Mouse (Mus musculus): ENCODE results near the gene Mgll. TPM values are rescaled to one million over a fixed set of nuclear protein-coding genes. Genes with fewer than 3 reads are reported as not detected.

Gene Mgll
- polyA plus RNA-seq, 1 experiment: 0.40 TPM

- no peak for TF ChIP-seq GATA1 (IDR thresholded peaks at IDR 0.05; ENCODE audit: low read length)
Observed at GRCm38 (mm10) chr6:88770981-88771380, 46.8 kb downstream of the Mgll start.

GRCm38 (mm10) chr6:88772041-88772440, 47.8 kb downstream of the Mgll start:
- TF ChIP-seq GATA1 (IDR thresholded peaks at IDR 0.05; ENCODE audit: low read length): no peak

GRCm38 (mm10) chr6:88774055-88774454, 49.8 kb downstream of the Mgll start:
- no peak for TF ChIP-seq GATA1 (IDR thresholded peaks at IDR 0.05; ENCODE audit: low read length)

GRCm38 (mm10) chr6:88775267-88775666, 51.1 kb downstream of the Mgll start:
- TF ChIP-seq GATA1 (IDR thresholded peaks at IDR 0.05; ENCODE audit: low read length): no peak

- no peak for TF ChIP-seq GATA1 (IDR thresholded peaks at IDR 0.05; ENCODE audit: low read length)
Observed at GRCm38 (mm10) chr6:88776336-88776923, 52.2 kb downstream of the Mgll start.

- no peak for TF ChIP-seq GATA1 (IDR thresholded peaks at IDR 0.05; ENCODE audit: low read length)
Observed at GRCm38 (mm10) chr6:88776964-88777363, 52.8 kb downstream of the Mgll start.

GRCm38 (mm10) chr6:88778047-88778688, 54.0 kb downstream of the Mgll start:
- no peak for TF ChIP-seq GATA1 (IDR thresholded peaks at IDR 0.05; ENCODE audit: low read length)

GRCm38 (mm10) chr6:88779755-88780154, 55.5 kb downstream of the Mgll start:
- no peak for TF ChIP-seq GATA1 (IDR thresholded peaks at IDR 0.05; ENCODE audit: low read length)

GRCm38 (mm10) chr6:88781919-88782318, 57.7 kb downstream of the Mgll start:
- no peak for TF ChIP-seq GATA1 (IDR thresholded peaks at IDR 0.05; ENCODE audit: low read length)

- no peak for TF ChIP-seq GATA1 (IDR thresholded peaks at IDR 0.05; ENCODE audit: low read length)
Observed at GRCm38 (mm10) chr6:88782981-88783397, 58.8 kb downstream of the Mgll start.

GRCm38 (mm10) chr6:88784691-88785173, 60.5 kb downstream of the Mgll start:
- TF ChIP-seq GATA1 (IDR thresholded peaks at IDR 0.05; ENCODE audit: low read length): no peak

- no peak for TF ChIP-seq GATA1 (IDR thresholded peaks at IDR 0.05; ENCODE audit: low read length)
Observed at GRCm38 (mm10) chr6:88785331-88785730, 61.1 kb downstream of the Mgll start.

- no peak for TF ChIP-seq GATA1 (IDR thresholded peaks at IDR 0.05; ENCODE audit: low read length)
Observed at GRCm38 (mm10) chr6:88785781-88786542, 61.8 kb downstream of the Mgll start.

GRCm38 (mm10) chr6:88786732-88787445, 62.7 kb downstream of the Mgll start:
- TF ChIP-seq GATA1 (IDR thresholded peaks at IDR 0.05; ENCODE audit: low read length): no peak

- no peak for TF ChIP-seq GATA1 (IDR thresholded peaks at IDR 0.05; ENCODE audit: low read length)
Observed at GRCm38 (mm10) chr6:88787496-88787895, 63.3 kb downstream of the Mgll start.

- no peak for TF ChIP-seq GATA1 (IDR thresholded peaks at IDR 0.05; ENCODE audit: low read length)
Observed at GRCm38 (mm10) chr6:88788219-88788618, 64.0 kb downstream of the Mgll start.

Data from G1E-ER4 (cell line).